Mouse (Mus musculus) embryonic facial prominence, embryonic 14.5 days (tissue): ENCODE measurements around the gene Hsd3b1. TPM values are rescaled to one million over a fixed set of nuclear protein-coding genes. Genes with fewer than 3 reads are reported as not detected.

Experiments used
- ATAC-seq: fragments of 200-750 bp; cut with Nextera tagmentation; 2 replicates; pipeline ENCODE4 v1.8.0; 2017; ENCODE audit warnings: low read depth, moderate number of reproducible peaks, moderate TSS enrichment
- DNase-seq: peaks from one replicate; pipeline ENCODE4 v3.0.0-alpha.2; 2015; ENCODE audit warnings: low spot score
- H3K27ac ChIP-seq: fragments of 300-500 bp; sonication (generic); replicated peaks from 2 replicates; pipeline ENCODE4 v1.5.1; 2014; ENCODE audit warnings: low read depth, mild to moderate bottlenecking, low read length, moderate library complexity
- H3K27me3 ChIP-seq: fragments of 300-500 bp; sonication (generic); replicated peaks from 2 replicates; pipeline ENCODE4 v1.6.1; 2014; ENCODE audit warnings: low read length; ENCODE audit not compliant: control insufficient read depth, insufficient read depth
- H3K36me3 ChIP-seq: fragments of 300-500 bp; sonication (generic); 2 replicates; pipeline ENCODE4 v1.6.1; 2014; ENCODE audit warnings: low read length, mixed read lengths; ENCODE audit not compliant: control insufficient read depth, insufficient read depth
- H3K4me1 ChIP-seq: fragments of 300-500 bp; sonication (generic); 2 replicates; pipeline ENCODE4 v1.6.1; 2014; ENCODE audit warnings: antibody characterized with exemption, low read length; ENCODE audit not compliant: control insufficient read depth, insufficient read depth
- H3K4me2 ChIP-seq: fragments of 300-500 bp; sonication (generic); 2 replicates; pipeline ENCODE4 v1.6.1; 2014; ENCODE audit warnings: low read depth, mild to moderate bottlenecking, low read length, moderate library complexity, mixed read lengths
- H3K4me3 ChIP-seq: fragments of 300-500 bp; sonication (generic); 2 replicates; pipeline ENCODE4 v1.5.1; 2014; ENCODE audit warnings: low read depth, mild to moderate bottlenecking, low read length
- H3K9ac ChIP-seq: fragments of 300-500 bp; sonication (generic); 2 replicates; pipeline ENCODE4 v1.6.1; 2014; ENCODE audit warnings: low read depth, mild to moderate bottlenecking, low read length, moderate library complexity, mixed read lengths
- H3K9me3 ChIP-seq: fragments of 300-500 bp; sonication (generic); 2 replicates; pipeline ENCODE4 v1.6.1; 2016; ENCODE audit warnings: low read length; ENCODE audit not compliant: control insufficient read depth
- WGBS: fragments of 180-500 bp; shearing (Covaris S2); extraction: QIAGEN DNeasy Blood & Tissue Kit; methylation state at CpG from one replicate; pipeline ENCODE4 v1.1.7; 2014; 5-methylcytosine and 5-hydroxymethylcytosine counted together
- polyA plus RNA-seq: library from polyadenylated mRNA; unstranded; fragments of >200 nt; fragmentation: Nextera tagmentation; extraction: Ambion mirVana; gene quantifications from 2 replicates; pipeline ENCODE4 v1.2.1, GENCODE M21; 2014

Gene Hsd3b1
- not detected in 2 replicates for polyA plus RNA-seq

GRCm38 (mm10) chr3:98859576-98859975 lies at the start of gene Hsd3b1:
Hsd3b1 (minus strand) TSS chr3:98859794.
- Histone ChIP-seq H3K9me3 (no peaks in the 10 kb centered on the region), H3K4me2 (no peak within 1 kb of the TSS), H3K27me3 (no peaks in the 10 kb centered on the region), H3K4me3 (no peak within 1 kb of the TSS), H3K9ac (no peak within 1 kb of the TSS), H3K4me1 (no peaks in the 10 kb centered on the region), H3K27ac (no peak within 1 kb of the TSS), H3K36me3 (no peaks in the 10 kb centered on the region)
- no peak for ATAC-seq
- no peak for DNase-seq
- WGBS, result 83% methylated on average over 3 of the region's 3 CpGs

GRCm38 (mm10) chr3:98897606-98898005 lies 38.0 kb upstream of the Hsd3b1 start:
- H3K36me3 ChIP-seq, result no peaks in the 10 kb centered on the region
- no peaks in the 10 kb centered on the region for H3K27me3 ChIP-seq
- 92% methylated on average over 2 of the region's 2 CpGs for whole genome bisulfite sequencing

GRCm38 (mm10) chr3:98895071-98895601 lies 35.5 kb upstream of the Hsd3b1 start:
- Histone ChIP-seq H3K4me3 (peak overlapping the region; percentile 15; the same call in 1 of the 2 replicates), H3K36me3 (no peaks in the 10 kb centered on the region), H3K4me2 (peak overlapping the region; percentile 38), H3K27ac (no peak overlapping the region), H3K9me3 (no peaks in the 10 kb centered on the region), H3K27me3 (no peaks in the 10 kb centered on the region), H3K4me1 (no peaks in the 10 kb centered on the region), H3K9ac (no peak overlapping the region)
- WGBS, result 37% methylated on average over 10 of the region's 10 CpGs
- ATAC-seq (no peak), DNase-seq (peak; percentile 78)

More at GRCm38 (mm10) chr3:98897606-98898005, 38.0 kb upstream of the Hsd3b1 start:
- no peak for DNase-seq
- Histone ChIP-seq H3K4me1 (no peaks in the 10 kb centered on the region), H3K9ac (no peak overlapping the region), H3K27ac (no peak overlapping the region), H3K4me3 (no peak overlapping the region), H3K9me3 (no peaks in the 10 kb centered on the region), H3K4me2 (no peak overlapping the region)
- no peak for ATAC-seq

GRCm38 (mm10) chr3:98893057-98893772 lies 33.6 kb upstream of the Hsd3b1 start, which contains the start of gene Hao2:
Hao2 (minus strand) TSS chr3:98893239.
- H3K27ac ChIP-seq, result no peak within 1 kb of the TSS
- ATAC-seq (no peak), DNase-seq (no peak)
- no peaks in the 10 kb centered on the region for H3K27me3 ChIP-seq
- no peaks in the 10 kb centered on the region for H3K9me3 ChIP-seq
- no peaks in the 10 kb centered on the region for H3K4me1 ChIP-seq
- H3K4me3 ChIP-seq, result no peak within 1 kb of the TSS
- no peak within 1 kb of the TSS for H3K9ac ChIP-seq
- H3K4me2 ChIP-seq, result no peak within 1 kb of the TSS
- no peaks in the 10 kb centered on the region for H3K36me3 ChIP-seq
- 87% methylated on average over 3 of the region's 3 CpGs for WGBS

- Histone ChIP-seq H3K9me3 (no peaks in the 10 kb centered on the region), H3K4me2 (no peak overlapping the region), H3K4me1 (no peaks in the 10 kb centered on the region), H3K9ac (no peak overlapping the region), H3K4me3 (no peak overlapping the region), H3K27me3 (no peaks in the 10 kb centered on the region), H3K36me3 (no peaks in the 10 kb centered on the region), H3K27ac (no peak overlapping the region)
- ATAC-seq (no peak), DNase-seq (no peak)
- 80% methylated on average over 4 of the region's 4 CpGs for WGBS
These were observed 30.8 kb upstream of the Hsd3b1 start for GRCm38 (mm10) chr3:98890430-98890829.

GRCm38 (mm10) chr3:98888206-98888605 lies 28.6 kb upstream of the Hsd3b1 start:
- ATAC-seq (no peak), DNase-seq (no peak)
- no peaks in the 10 kb centered on the region for H3K9me3 ChIP-seq
- 73% methylated on average over 2 of the region's 2 CpGs for WGBS
- no peaks in the 10 kb centered on the region for H3K4me1 ChIP-seq
- no peak overlapping the region for H3K27ac ChIP-seq
- no peak overlapping the region for H3K9ac ChIP-seq
- no peaks in the 10 kb centered on the region for H3K27me3 ChIP-seq
- H3K4me3 ChIP-seq, result no peak overlapping the region
- no peaks in the 10 kb centered on the region for H3K36me3 ChIP-seq
- no peak overlapping the region for H3K4me2 ChIP-seq

- Histone ChIP-seq H3K27ac (no peak overlapping the region), H3K4me1 (no peaks in the 10 kb centered on the region), H3K9me3 (no peaks in the 10 kb centered on the region), H3K9ac (no peak overlapping the region), H3K27me3 (no peaks in the 10 kb centered on the region), H3K4me3 (no peak overlapping the region), H3K36me3 (no peaks in the 10 kb centered on the region), H3K4me2 (no peak overlapping the region)
- DNase-seq, result no peak
- 86% methylated on average over 2 of the region's 2 CpGs for WGBS
- ATAC-seq, result no peak
These were observed 21.2 kb upstream of the Hsd3b1 start for GRCm38 (mm10) chr3:98880831-98881230.

- no peak overlapping the region for H3K4me3 ChIP-seq
- H3K36me3 ChIP-seq, result no peaks in the 10 kb centered on the region
- no peaks in the 10 kb centered on the region for H3K27me3 ChIP-seq
- DNase-seq (no peak), ATAC-seq (no peak)
- no peaks in the 10 kb centered on the region for H3K4me1 ChIP-seq
- H3K4me2 ChIP-seq, result no peak overlapping the region
- 74% methylated on average over 6 of the region's 6 CpGs for WGBS
- no peak overlapping the region for H3K27ac ChIP-seq
- H3K9ac ChIP-seq, result no peak overlapping the region
- H3K9me3 ChIP-seq, result no peaks in the 10 kb centered on the region
These were observed 20.6 kb upstream of the Hsd3b1 start for GRCm38 (mm10) chr3:98880216-98880615.

- ATAC-seq (no peak), DNase-seq (no peak)
- Histone ChIP-seq H3K4me1 (no peaks in the 10 kb centered on the region), H3K4me3 (no peak overlapping the region), H3K27ac (no peak overlapping the region), H3K27me3 (no peaks in the 10 kb centered on the region), H3K36me3 (no peaks in the 10 kb centered on the region), H3K9ac (no peak overlapping the region), H3K9me3 (no peaks in the 10 kb centered on the region), H3K4me2 (no peak overlapping the region)
- 88% methylated on average over 2 of the region's 2 CpGs for WGBS
These were observed 8.6 kb upstream of the Hsd3b1 start for GRCm38 (mm10) chr3:98868219-98868618.
